Mouse (Mus musculus) left cerebral cortex, adult 11 months (tissue): ENCODE data around the gene Cc2d1a.

Source experiments
- DNase-seq: peaks from one replicate; pipeline ENCODE4 v3.0.0; 2022; ENCODE audit warnings: low spot score

The Cc2d1a gene

GRCm38 (mm10) chr8:84147769-84148530, at the start of gene Cc2d1a, which contains the start of gene 4930432K21Rik:
Gene Cc2d1a (minus strand): TSS chr8:84147936.
Gene 4930432K21Rik (plus strand): TSS chr8:84148025.
- peak; percentile 89 for DNase-seq

DNA sequence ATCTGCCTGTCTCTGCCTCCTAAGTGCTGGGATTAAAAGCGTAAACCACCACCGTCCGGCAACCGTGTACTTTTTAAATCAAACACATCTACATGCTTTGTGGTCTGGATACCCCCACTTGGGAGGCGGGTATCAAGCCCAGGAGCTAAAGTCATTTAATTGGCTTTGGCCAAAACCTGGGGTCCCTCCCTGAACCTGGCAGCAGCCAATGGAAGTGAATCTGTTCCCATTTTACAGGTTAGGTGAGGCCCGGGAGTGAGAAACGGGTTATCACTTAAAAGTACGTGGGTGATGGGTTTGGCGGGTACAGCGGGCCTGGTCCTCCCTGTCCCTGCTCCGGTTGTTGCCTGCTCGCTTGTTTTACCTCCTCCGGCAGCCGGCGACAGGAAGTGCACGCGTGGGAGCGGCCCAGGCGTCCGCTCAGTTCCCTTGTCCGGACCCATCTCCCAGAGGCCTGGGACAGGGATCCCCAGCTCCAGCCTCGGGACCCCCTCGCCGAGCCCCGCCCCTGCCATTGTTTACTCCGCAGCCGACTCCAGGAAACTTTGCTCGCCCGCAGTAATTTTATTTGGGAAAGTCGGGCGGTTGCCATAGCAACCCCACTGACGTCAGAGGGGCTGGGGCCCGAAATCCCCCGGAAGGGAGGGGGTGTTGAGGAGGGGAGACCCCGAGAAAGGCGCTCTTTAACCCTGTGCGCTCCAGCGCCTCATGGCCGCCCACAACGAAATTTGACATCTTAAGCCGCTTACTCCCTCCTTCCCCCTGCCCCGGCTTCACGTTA, 49.6 kb upstream of the Cc2d1a start:
- DNase-seq = no peak

DNA sequence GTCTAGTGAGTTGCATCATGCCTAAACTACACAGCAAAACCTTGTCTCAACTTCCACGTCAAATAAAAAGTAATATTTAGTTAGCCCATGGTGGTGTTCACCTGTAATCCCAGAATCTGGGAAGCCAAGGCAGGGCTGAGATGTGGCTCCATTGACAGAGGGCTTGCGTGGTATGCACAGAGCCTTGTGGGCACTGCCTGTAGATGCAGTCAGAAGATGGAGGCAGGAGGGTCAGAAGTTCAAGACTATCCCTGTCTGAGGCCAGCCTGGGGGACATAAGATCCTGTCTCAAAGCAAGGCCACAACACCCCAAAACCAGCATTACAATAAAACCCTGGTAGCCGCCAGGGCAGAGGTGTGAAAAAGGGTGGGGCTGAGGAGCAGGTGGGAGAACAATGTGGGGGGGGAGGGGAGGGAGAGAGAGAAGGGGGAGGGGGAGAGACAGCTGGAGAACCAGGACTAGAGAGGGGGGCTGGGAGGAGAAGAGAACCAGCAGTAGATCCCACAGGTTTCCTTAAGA, 46.5 kb upstream of the Cc2d1a start:
- no peak for DNase-seq

DNA sequence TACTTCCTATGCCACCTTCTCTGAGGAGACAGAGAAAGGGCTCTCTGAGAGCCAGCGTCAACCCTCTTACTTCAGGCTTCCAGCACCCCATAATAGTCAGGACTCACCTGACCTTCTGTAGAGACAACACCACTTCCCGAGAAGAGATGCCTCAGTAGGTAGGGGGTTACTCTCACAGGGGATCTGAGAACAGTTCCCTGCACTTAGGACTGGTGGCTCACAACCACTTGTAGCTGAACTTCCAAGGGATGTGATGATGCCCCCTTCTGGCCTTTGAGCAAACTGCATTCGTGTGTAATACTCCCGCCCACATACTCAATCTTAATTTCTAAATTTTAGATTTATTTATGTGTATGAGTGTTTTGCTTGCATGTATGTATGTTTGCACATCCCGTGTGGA, 45.8 kb upstream of the Cc2d1a start:
- DNase-seq = no peak

DNA sequence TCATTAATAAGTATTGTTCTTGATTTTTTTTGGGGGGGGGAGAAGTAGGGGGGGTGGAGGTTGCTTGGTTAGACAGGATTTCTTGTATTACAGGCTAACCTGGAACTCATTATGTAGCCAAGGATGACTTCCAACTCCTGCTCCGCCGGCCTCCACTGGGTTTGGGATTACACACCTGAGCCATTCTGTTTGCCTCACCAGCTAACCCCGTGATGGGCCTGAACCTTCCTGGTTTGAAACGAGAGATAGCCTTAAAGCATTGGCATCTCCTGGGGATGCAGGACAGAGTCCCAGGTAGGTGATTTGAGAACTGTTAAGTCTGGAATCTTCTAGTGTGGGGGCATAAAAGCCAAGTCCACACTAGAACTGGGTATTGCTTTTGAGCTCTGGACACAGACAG, 45.4 kb upstream of the Cc2d1a start:
- no peak for DNase-seq

- DNase-seq = no peak
Measured at GRCm38 (mm10) chr8:84192555-84192954, 44.8 kb upstream of the Cc2d1a start.

DNA sequence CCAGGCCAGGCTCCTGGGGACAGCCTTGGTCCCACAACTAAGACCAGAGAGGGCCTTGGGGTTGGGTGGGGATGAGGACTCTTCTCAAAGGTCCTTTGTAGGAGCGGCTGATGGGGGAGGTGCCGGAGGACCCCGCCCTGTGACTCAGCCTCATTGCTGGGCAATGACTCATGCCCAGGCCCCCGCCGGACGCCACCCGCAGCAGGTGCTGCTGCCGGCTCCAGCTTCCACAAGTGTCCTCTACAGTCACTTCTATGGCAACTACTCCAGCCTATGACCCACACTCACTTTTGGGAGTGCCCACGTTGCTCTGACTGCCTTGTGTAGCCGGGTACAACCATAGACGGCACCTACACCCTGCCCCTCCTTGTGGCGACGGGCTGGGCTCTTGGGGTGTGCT, 44.3 kb upstream of the Cc2d1a start:
- DNase-seq = no peak

DNA sequence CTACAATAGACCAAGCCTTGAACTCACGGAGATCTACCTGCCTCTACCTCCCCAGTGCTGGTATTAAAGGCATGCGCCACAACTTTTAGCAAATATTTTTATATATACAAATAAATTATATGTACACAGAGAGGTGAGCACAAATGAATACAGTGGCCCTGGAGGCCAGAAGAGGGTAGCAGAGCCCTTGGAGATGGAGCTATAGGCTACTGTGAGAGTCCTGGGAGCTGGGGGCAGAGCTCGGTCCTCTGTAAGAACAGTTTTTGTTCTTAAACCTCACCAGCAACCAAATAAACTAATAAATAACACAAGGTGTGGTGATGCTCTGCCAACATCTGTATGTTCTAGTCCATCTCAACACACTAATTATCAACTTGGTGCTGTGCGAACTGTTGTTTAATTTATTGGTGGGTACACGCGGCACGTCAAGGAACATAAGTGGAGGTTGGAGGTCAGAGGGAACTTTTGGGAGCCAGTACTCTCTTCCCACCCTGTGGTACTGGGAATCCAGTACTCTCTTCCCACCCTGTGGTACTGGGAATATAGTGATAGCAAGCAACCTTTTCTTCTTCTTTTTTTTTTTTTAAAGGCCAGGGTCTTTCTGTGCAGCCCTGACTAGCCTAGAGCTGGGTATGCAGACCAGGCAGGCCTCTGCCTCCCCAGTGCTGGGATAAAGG, 42.6 kb upstream of the Cc2d1a start:
- DNase-seq = no peak

- no peak for DNase-seq
Measured at GRCm38 (mm10) chr8:84189603-84190002, 41.9 kb upstream of the Cc2d1a start.

- DNase-seq = no peak
Measured at GRCm38 (mm10) chr8:84188671-84189070, 40.9 kb upstream of the Cc2d1a start.

DNA sequence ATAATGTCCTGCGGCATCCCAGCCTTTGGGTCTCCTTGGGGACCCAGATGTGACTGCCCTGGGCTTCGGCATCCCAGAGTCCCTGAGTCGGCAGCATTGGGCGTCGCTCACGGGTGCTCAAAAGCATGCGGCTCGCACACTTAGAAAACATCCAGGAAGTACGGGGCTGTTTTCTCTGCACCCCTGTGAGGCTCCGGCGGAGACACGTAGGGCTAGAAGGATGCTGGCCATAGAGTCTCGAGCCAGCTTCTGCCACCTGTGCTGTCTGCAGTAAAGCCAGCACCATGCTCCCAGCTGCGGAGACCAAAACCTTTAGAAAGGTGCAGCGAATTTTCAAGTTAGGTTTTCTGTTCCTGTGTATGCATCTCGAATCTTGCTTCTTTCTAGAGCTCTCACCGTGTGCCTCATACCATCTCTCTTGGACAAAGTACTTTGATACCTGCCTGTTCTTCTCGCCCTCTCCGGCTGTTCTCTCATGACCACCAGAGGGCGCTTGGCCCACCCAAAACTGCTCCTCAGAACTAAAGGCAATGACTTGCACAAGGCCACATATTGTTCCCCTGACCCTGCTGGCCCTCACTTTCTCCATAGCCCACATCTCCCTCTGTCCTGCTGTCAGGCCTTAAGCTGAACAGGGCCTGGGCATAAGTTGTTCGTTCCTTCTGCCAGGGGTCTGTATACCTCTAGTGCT, 39.5 kb upstream of the Cc2d1a start:
- DNase-seq = no peak

DNA sequence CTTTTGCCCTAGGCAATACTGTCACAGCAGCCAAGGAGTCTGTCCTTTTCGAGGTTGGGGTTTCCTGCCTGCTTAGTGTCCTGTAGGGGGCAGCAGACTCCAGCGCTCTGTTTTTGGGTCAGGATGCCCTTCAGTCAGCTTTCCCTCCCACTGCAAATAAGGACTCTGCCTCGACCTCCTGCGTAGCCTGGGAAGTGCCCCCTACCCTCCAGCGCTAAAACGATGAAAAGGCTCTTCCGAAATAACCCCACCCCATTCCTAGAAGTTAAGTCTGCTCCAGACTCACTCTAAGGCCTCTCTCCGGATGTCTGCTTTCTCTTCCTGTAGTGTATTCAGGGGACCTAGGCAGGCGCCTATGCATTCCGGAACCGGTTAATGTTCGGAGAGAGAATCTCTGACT, 38.8 kb upstream of the Cc2d1a start:
- DNase-seq = peak; percentile 75

DNA sequence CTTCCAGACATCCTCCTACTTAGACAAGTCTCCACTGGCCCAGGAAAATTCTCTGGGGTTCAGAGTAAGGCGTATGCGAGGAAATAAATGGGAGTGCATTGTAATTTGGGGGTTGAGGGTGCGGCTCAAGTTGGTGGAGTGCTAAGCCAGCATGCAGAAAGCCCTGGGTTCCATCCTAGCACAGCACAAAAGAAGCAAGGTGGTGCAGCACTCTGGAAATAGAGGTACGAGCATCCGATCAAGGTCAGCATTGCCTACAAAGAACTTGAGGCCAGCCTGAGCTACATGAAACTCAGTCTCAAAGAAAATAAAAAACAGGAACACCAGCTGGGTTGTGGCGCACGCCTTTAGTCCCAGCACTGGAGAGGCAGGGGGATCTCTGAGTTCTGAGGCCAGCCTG, 37.4 kb upstream of the Cc2d1a start, which contains the start of gene Nanos3:
Gene Nanos3 (minus strand): TSS at position 101 of the 400 bp plus-strand sequence.
- no peak for DNase-seq

DNA sequence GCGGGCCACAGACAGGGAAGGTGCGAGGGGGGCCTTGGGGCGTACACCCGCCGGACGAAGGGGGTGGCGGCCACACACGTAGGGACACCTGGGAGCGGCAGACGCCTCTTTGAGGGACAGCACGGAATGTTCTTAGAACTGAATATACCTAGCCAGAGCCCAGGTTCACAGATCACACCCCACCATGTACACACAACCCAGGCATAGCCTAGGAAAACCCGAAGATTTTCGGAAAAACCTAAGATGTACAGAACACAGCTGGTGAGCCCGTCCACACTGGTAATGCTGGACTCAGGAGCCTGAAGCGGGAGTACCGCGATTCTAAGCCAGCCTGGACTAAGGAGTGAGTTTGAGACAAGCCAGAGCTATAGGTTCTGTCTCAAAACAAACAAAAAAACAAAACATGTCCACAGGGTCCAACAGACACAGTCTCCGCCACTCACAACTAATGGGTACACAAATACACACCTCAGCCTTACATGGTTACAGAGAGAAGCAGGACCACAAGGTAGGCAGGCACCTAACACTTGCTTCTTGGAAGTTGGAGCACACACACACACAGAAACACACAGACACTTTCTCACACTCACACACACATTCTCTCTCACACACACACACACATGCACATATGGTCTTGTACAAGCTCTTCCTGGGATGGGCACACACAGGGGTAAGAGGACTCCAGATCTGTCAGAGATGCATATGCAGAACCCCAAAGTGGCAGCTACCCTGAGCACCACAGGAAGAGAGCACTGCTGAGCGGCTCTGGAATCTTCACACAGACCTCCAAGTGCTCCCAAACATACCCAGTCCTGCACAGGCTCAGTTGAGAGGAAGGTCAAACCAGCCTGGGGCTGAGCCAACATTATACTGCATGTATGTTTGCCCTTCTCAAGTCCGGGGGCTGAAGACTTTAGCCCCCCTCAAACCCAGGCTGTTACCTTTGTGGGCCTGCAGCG, 36.6 kb upstream of the Cc2d1a start:
- DNase-seq = no peak

GRCm38 (mm10) chr8:84183261-84184084, 35.7 kb upstream of the Cc2d1a start:
- DNase-seq = no peak

DNA sequence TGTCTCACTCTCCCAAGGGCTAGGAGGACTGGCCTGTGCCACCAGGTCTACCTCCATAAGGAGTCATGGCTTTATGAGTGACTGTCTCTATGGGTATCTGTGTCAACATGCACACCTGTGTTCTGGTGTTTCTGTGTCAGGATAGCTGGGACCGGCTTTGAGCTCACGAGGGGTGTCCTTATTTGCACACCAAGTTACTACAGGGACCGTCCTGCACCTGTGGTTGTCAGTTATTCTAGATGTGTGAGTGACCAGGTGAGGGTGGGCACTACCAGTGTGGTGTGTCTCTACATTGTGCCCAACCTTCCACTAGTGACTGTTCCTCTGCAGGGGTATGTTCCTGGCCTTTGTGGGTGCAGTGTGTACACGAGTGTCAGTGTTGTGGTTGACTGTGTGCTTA, 35.1 kb upstream of the Cc2d1a start:
- no peak for DNase-seq

DNA sequence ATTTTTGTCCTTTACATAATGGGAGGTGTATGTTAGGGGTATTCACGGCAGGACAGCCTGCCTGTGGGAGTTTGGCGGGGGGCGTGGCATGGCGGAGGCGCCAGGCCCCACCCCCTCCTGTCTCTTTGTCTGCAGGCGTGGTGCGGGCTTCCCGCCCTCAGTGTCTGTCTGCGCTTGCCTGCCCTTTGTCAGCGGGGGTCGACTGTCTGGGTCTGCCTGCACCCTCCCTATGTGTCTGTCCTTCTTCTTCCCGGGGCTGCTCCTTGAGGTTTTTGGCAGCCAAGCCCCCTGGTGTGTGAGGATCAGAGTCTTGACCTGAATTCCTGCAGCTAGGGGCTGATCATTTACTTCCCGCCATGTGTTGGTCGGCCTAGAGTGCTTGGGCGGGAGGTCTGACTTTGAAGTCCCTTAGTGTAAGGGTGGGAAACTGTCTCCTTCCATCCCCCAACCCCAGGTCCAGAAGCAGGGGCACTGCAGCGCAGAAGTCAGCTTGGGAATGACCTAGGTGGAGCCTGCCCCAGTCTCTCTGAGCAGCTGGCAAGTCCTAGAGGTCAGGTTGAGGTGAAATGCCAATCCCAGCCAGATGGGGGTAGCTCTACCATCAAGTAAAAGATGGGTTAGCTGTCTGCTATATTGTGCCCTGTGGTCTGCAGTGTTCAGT, 32.9 kb upstream of the Cc2d1a start:
- no peak for DNase-seq

DNA sequence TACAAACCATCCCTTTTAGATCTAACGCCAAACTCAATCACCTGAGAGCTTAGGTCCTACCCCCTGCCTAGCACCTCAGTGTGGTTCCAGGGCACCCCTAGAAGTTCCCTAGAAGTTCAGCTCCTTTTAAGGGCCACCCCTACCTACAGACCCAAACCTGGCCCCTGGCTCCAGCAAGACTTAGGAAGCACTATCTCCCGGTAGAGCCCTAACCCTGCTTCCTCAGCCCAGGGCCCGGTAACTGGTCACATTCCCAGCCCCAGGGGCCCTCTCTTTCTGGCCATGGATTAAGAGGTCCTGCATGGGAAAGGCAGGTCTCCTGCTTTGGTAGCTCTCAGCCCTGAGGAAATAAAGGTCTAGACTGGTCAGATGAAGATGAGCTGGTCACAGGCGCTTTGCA, 32.2 kb upstream of the Cc2d1a start:
- no peak for DNase-seq

GRCm38 (mm10) chr8:84178592-84178991, 30.9 kb upstream of the Cc2d1a start:
- DNase-seq = no peak
